Mouse (Mus musculus): ENCODE data around the gene Hoxd10. TPM values are rescaled to one million over a fixed set of nuclear protein-coding genes. Genes with fewer than 3 reads are reported as not detected.

The Hoxd10 gene
- total and polyA plus RNA-seq, 2 experiments from 2014 or later = 0.22 TPM; not detected in 1

- TF ChIP-seq CTCF (IDR thresholded peaks at IDR 0.05) = no peak
- ATAC-seq (ENCODE audit: low FRiP score) = no peak
- Histone ChIP-seq H3K4me2 (ENCODE audit: low read depth, low read length, poor library complexity, severe bottlenecking) (no peak overlapping the region), H3K36me3 (ENCODE audit: insufficient read depth, low read length) (no peaks in the 10 kb centered on the region), H3K27ac (ENCODE audit: low read depth, low read length) (no peak overlapping the region), H3K4me3 (ENCODE audit: low read depth, low read length) (no peak overlapping the region), H3K9ac (replicated peaks; ENCODE audit: low read length, poor library complexity, severe bottlenecking) (no peak overlapping the region), H3K27me3 (ENCODE audit: insufficient read depth, low read length) (peaks cover 83% of the 10 kb centered on the region), H3K9me3 (ENCODE audit: low read length) (no peaks in the 10 kb centered on the region), H3K4me1 (ENCODE audit: insufficient read depth, low read length) (0 out of 2 replicates have a peak, but pooled peaks cover 2% of the 10 kb centered on the region)
- no peak for DNase-seq (ENCODE audit: low spot score)
- 1% methylated on average over 23 of the region's 23 CpGs for WGBS
Observed at GRCm38 (mm10) chr2:74699664-74700545, 8.2 kb downstream of the Hoxd10 start.

GRCm38 (mm10) chr2:74700546-74701112 lies 8.9 kb downstream of the Hoxd10 start:
- H3K9me3 ChIP-seq (ENCODE audit: low read length) = no peaks in the 10 kb centered on the region
- H3K4me3 ChIP-seq (ENCODE audit: low read depth, low read length) = no peak overlapping the region
- ATAC-seq (ENCODE audit: low FRiP score) = no peak
- H3K27ac ChIP-seq (ENCODE audit: low read depth, low read length) = no peak overlapping the region
- H3K36me3 ChIP-seq (ENCODE audit: insufficient read depth, low read length) = no peaks in the 10 kb centered on the region
- WGBS = 3% methylated on average over 22 of the region's 22 CpGs
- H3K27me3 ChIP-seq (ENCODE audit: insufficient read depth, low read length) = peaks cover 83% of the 10 kb centered on the region
- no peak overlapping the region for H3K9ac ChIP-seq (replicated peaks; ENCODE audit: low read length, poor library complexity, severe bottlenecking)
- no peak overlapping the region for H3K4me2 ChIP-seq (ENCODE audit: low read depth, low read length, poor library complexity, severe bottlenecking)
- no peak for TF ChIP-seq CTCF (IDR thresholded peaks at IDR 0.05)
- DNase-seq (ENCODE audit: low spot score) = no peak
- 0 out of 2 replicates have a peak, but pooled peaks cover 2% of the 10 kb centered on the region for H3K4me1 ChIP-seq (ENCODE audit: insufficient read depth, low read length)

- no peak for ATAC-seq (ENCODE audit: low FRiP score)
- WGBS = 12% methylated on average over 17 of the region's 17 CpGs
- Histone ChIP-seq H3K27ac (ENCODE audit: low read depth, low read length) (no peak overlapping the region), H3K4me2 (ENCODE audit: low read depth, low read length, poor library complexity, severe bottlenecking) (no peak overlapping the region), H3K4me1 (ENCODE audit: insufficient read depth, low read length) (0 out of 2 replicates have a peak, but pooled peaks cover 2% of the 10 kb centered on the region), H3K36me3 (ENCODE audit: insufficient read depth, low read length) (no peaks in the 10 kb centered on the region), H3K4me3 (ENCODE audit: low read depth, low read length) (no peak overlapping the region), H3K9me3 (ENCODE audit: low read length) (no peaks in the 10 kb centered on the region), H3K27me3 (ENCODE audit: insufficient read depth, low read length) (peaks cover 81% of the 10 kb centered on the region), H3K9ac (replicated peaks; ENCODE audit: low read length, poor library complexity, severe bottlenecking) (no peak overlapping the region)
- DNase-seq (ENCODE audit: low spot score) = peak; percentile 81
- TF ChIP-seq CTCF (IDR thresholded peaks at IDR 0.05) = peak; percentile 91
Observed at GRCm38 (mm10) chr2:74701949-74702819, 10.5 kb downstream of the Hoxd10 start.

- no peak for ATAC-seq (ENCODE audit: low FRiP score)
- Histone ChIP-seq H3K9ac (replicated peaks; ENCODE audit: low read length, poor library complexity, severe bottlenecking) (no peak overlapping the region), H3K9me3 (ENCODE audit: low read length) (no peaks in the 10 kb centered on the region), H3K4me1 (ENCODE audit: insufficient read depth, low read length) (0 out of 2 replicates have a peak, but pooled peaks cover under 1% of the 10 kb centered on the region), H3K27me3 (ENCODE audit: insufficient read depth, low read length) (peaks cover 81% of the 10 kb centered on the region), H3K4me2 (ENCODE audit: low read depth, low read length, poor library complexity, severe bottlenecking) (no peak overlapping the region), H3K36me3 (ENCODE audit: insufficient read depth, low read length) (no peaks in the 10 kb centered on the region), H3K4me3 (ENCODE audit: low read depth, low read length) (no peak overlapping the region), H3K27ac (ENCODE audit: low read depth, low read length) (no peak overlapping the region)
- no peak for DNase-seq (ENCODE audit: low spot score)
- WGBS = 16% methylated on average over 6 of the region's 6 CpGs
- no peak for TF ChIP-seq CTCF (IDR thresholded peaks at IDR 0.05)
Observed at GRCm38 (mm10) chr2:74702820-74703219, 11.1 kb downstream of the Hoxd10 start.

- ATAC-seq (ENCODE audit: low FRiP score) = no peak
- Histone ChIP-seq H3K27me3 (ENCODE audit: insufficient read depth, low read length) (peaks cover 83% of the 10 kb centered on the region), H3K9me3 (ENCODE audit: low read length) (no peaks in the 10 kb centered on the region), H3K9ac (replicated peaks; ENCODE audit: low read length, poor library complexity, severe bottlenecking) (no peak overlapping the region), H3K4me2 (ENCODE audit: low read depth, low read length, poor library complexity, severe bottlenecking) (no peak overlapping the region), H3K4me3 (ENCODE audit: low read depth, low read length) (no peak overlapping the region), H3K4me1 (ENCODE audit: insufficient read depth, low read length) (no peaks in the 10 kb centered on the region), H3K36me3 (ENCODE audit: insufficient read depth, low read length) (no peaks in the 10 kb centered on the region), H3K27ac (ENCODE audit: low read depth, low read length) (no peak overlapping the region)
- WGBS = 3% methylated on average over 10 of the region's 10 CpGs
- DNase-seq (ENCODE audit: low spot score) = no peak
- TF ChIP-seq CTCF (IDR thresholded peaks at IDR 0.05) = no peak
Observed at GRCm38 (mm10) chr2:74703317-74703716, 11.6 kb downstream of the Hoxd10 start.

Measured in midbrain, postnatal 0 days (tissue).